Mouse (Mus musculus): ENCODE measurements around the gene Olfr1043. TPM values are rescaled to one million over a fixed set of nuclear protein-coding genes. Genes with fewer than 3 reads are reported as not detected.
"Not testable (repeated sequence)": the region's sequence is repeated elsewhere in the genome, so short reads cannot be mapped to it uniquely, and the experiment has no call there.

The Olfr1043 gene
- not detected for total RNA-seq (2021)
- long read RNA-seq, experiment 1, result 0 reads
- long read RNA-seq, experiment 2, result 0 reads

DNA sequence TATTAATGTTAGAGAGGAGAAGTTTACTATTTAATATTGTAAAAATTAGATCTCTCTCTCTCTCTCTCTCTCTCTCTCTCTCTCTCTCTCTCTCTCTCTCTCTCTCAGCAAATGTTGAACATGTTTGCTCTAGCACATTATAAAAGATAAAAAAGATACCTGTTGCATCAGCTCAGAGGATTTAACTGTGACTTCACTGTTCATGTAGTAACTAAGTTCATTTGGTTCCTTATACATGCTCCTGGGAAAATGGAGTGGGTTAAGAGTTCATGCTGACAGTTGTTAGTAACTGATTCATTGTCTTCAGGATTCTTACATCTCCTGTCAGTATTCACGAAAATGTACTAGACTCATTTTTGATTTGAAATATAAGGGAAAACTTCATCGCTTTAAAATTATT lies at the start of gene Olfr1043:
Olfr1043 (minus strand) TSS at position 101 of the 400 bp plus-strand sequence.
- DNase-seq, result no peak

DNA sequence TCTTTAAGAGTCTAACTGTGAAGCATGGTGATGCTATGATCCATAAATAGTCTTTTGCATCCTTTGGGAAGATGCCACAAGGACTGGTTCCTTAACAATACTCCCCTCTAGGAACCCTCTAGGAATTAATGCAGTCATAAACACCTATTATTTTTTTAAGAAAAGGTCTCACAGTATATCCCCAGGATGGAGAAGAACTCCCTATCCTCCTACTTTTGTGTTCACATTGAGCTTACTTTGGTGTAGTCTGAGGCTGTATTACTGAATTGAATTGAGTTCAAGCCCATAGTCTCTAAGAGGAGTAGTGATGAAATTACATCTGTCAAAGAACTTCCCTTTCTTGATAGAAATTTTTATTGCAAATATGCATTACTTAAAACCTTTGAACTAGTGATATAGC lies 35.6 kb upstream of the Olfr1043 start, which contains the start of gene Olfr1045:
Olfr1045 (minus strand) TSS at position 101 of the 400 bp plus-strand sequence.
- no peak for DNase-seq

DNA sequence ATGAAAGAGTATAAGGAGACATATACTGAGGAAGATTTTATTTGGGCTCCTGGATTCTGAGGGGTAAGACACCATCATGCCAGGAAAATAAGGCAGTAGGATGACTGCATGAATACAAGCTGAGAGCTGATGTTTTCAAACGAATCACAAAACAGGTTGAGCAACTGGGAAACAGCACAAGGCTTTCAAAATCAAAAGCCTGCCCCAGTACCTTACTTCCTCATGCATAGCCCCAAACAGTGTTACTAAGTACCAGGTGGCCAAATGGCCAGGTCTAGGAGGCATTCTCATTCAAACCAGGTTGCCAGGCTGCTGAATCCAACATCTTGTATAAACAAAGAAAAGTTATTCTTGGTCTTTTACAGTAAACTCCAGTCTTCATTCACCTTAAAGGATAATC lies 28.5 kb upstream of the Olfr1043 start:
- DNase-seq, result no peak

DNA sequence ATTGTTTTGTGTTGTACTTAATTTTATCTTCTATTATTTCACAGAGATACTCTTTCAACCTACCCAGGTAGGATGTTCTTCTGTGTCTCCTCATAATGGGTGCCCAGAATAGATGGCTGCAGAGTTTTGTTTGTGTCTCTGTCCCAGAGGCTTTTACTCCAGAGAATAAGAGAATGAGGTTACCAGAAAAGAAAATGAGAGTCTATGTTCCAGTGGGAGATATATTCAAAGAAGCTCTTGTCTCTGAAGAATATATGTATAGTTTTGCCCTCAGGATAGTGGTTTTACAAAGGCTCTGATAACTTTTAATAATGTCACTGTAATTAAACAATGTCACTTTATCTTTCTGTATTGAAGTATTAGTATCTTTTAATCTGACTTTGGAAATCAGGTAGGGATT lies 18.3 kb upstream of the Olfr1043 start, which contains the start of gene Olfr52:
Olfr52 (minus strand) TSS at position 101 of the 400 bp plus-strand sequence.
- DNase-seq, result no peak

DNA sequence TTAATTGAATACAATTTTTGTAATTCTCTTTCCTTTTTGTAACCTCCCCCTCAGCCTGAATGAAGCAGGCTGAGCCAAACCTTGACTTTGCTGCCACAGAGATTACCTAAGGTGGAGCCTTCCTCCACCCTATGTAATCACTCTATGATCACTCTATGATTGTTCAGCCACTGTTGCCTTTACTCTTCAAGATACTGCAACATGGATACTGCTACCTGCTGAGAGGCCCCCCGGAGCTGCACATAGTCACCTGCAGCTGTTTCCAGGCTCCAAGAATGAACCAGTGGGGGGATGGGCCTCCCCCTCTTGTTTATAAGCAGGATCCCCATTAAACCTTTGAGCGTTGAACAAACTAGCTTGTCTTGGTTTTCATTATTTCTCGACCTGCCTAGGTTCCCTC lies 12.6 kb upstream of the Olfr1043 start:
- no peak for DNase-seq

DNA sequence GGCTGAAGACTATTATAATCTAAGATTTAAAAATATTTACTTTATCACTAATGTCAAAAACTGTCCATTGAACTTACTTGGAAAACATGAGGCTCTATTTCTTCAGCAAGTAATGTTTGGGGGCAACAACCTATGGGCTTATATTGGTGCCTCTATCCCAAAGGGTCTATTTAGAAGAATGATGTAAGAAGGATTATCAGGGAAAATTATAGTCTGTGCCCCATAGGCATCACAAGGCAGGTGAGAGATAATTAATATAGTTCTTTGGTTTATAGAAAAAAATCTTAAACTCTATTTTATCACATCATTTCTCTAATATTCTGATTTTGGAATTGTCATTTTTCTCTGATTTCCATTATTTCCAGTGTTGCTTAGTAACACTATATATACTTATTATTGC lies 10.4 kb upstream of the Olfr1043 start, which contains the start of gene Olfr1044:
Olfr1044 (minus strand) TSS at position 101 of the 400 bp plus-strand sequence.
- no peak for DNase-seq

DNA sequence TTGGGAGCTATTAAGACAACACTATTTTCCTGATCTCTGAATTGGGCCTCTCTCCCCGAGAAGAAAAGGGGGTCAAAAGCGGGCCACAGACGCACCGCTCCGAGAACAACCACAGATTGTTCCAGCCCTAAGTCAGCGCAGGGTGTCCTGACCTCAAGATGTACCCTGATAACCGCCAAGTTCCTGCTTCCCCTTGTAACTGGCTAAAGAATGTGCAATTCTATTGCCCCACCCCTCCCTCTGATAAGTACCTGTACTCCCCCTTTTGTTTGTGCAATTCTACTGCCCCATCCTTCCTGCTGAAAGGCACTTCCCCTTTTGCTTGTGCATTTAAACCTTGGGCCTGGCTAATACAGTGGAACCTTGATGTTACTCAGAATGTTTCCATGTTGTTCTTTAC lies 8.1 kb upstream of the Olfr1043 start:
- DNase-seq, result not testable (repeated sequence)

DNA sequence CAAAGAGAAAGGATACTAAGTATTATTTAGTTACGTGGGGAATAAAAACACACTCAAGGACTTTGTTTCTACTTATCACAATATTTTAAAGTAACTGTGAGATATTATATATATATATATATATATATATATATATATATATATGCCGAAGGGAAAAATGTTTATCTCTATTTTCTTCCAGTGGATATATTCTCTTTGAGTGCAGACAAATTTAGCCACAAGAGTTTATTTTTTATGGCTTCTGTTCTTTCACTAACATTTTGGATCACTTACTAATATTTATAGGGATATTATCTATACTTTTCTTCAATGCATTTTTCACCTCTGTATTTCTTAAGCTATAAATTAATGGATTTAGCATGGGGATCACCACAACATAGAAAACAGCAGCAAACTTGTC lies 5.6 kb downstream of the Olfr1043 start, which contains the start of gene Olfr1042:
Olfr1042 (minus strand) TSS at position 101 of the 400 bp plus-strand sequence.
- no peak for DNase-seq

DNA sequence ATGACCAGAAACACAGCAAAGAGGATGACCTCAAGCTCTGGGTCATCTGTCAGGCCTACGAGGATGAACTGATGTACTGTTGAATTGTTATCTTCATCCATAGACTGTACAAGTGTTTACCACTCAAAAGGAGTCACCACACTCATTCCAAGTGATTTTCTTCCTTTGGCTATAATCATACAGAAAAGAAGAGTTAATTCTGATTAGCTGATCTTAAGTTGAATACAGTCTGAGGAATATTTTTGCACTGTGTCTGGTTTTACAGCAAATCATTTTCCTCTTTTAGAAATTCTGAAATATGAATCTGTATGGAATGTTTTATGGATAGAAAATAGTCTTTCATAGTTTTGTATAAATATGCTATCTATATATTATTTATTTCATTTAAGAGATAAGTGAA lies 20.7 kb downstream of the Olfr1043 start, which contains the start of gene Olfr1040:
Olfr1040 (minus strand) TSS at position 101 of the 400 bp plus-strand sequence.
- no peak for DNase-seq

DNA sequence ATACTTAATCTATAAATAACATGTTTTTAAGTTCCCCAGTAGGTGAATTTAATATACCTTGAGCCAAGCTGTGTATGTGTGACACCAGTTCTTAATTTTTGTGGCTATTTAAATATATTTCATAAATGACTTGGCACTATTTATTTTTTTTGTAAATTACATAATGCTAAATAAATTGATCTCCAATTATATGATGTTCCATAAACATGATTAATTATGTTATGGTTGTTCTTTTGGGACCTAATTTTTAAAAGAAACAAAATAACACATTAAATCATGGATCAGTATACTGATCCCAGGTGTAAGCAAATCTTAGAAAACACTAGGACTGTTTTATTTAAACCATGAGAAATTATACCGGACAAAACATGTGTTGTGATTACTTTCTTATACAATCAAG lies 31.5 kb downstream of the Olfr1043 start, which contains the start of gene Olfr1039:
Olfr1039 (minus strand) TSS at position 101 of the 400 bp plus-strand sequence.
- DNase-seq, result no peak

Other genes with a start within 250 kb of the Olfr1043 start
- not detected for gene Olfr1026, start 246.0 kb downstream of the Olfr1043 start, total RNA-seq (2021)
- not detected for gene Olfr1028, start 217.1 kb downstream of the Olfr1043 start, total RNA-seq (2021)
- not detected for gene Olfr1029, start 193.6 kb downstream of the Olfr1043 start, total RNA-seq (2021)
- gene Olfr1030, start 188.2 kb downstream of the Olfr1043 start, total RNA-seq (2021), result not detected
- gene Olfr1031, start 177.2 kb downstream of the Olfr1043 start, total RNA-seq (2021), result not detected
- gene Olfr1032, start 162.0 kb downstream of the Olfr1043 start, total RNA-seq (2021), result not detected
- gene Olfr1033, start 146.9 kb downstream of the Olfr1043 start, total RNA-seq (2021), result under 1 TPM in 1 of 2 experiments, not detected in 1; 0.08 TPM
- gene Olfr1034, start 121.7 kb downstream of the Olfr1043 start, total RNA-seq (2021), result not detected
- gene Olfr1036, start 93.5 kb downstream of the Olfr1043 start, total RNA-seq (2021), result not detected
- gene Olfr1037, start 80.1 kb downstream of the Olfr1043 start, total RNA-seq (2021), result not detected
- not detected for gene Olfr1039, start 31.6 kb downstream of the Olfr1043 start, total RNA-seq (2021)
- gene Olfr1040, start 20.8 kb downstream of the Olfr1043 start, total RNA-seq (2021), result not detected
- not detected for gene Olfr1042, start 5.7 kb downstream of the Olfr1043 start, total RNA-seq (2021)
- gene Olfr1044, start 10.3 kb upstream of the Olfr1043 start, total RNA-seq (2021), result not detected
- not detected for gene Olfr52, start 18.2 kb upstream of the Olfr1043 start, total RNA-seq (2021)
- not detected for gene Olfr1045, start 35.5 kb upstream of the Olfr1043 start, total RNA-seq (2021)
- gene Olfr1046, start 51.8 kb upstream of the Olfr1043 start, total RNA-seq (2021), result not detected
- not detected for gene Olfr1047, start 63.9 kb upstream of the Olfr1043 start, total RNA-seq (2021)
- not detected for gene Olfr1048, start 72.8 kb upstream of the Olfr1043 start, total RNA-seq (2021)
- not detected for gene Olfr1049, start 90.8 kb upstream of the Olfr1043 start, total RNA-seq (2021)
- gene Olfr1051, start 111.6 kb upstream of the Olfr1043 start, total RNA-seq (2021), result not detected
- not detected for gene Olfr1052, start 124.9 kb upstream of the Olfr1043 start, total RNA-seq (2021)
- gene Olfr1053, start 147.8 kb upstream of the Olfr1043 start, total RNA-seq (2021), result not detected
- gene Olfr1054, start 167.9 kb upstream of the Olfr1043 start, total RNA-seq (2021), result not detected
- not detected for gene Olfr1055, start 182.8 kb upstream of the Olfr1043 start, total RNA-seq (2021)
- not detected for gene Olfr1056, start 194.9 kb upstream of the Olfr1043 start, total RNA-seq (2021)
- gene Olfr1057, start 210.9 kb upstream of the Olfr1043 start, total RNA-seq (2021), result not detected
- gene Olfr1058, start 221.0 kb upstream of the Olfr1043 start, total RNA-seq (2021), result not detected
- gene Olfr1061, start 246.5 kb upstream of the Olfr1043 start, total RNA-seq (2021), result not detected

Measured in gastrocnemius, postnatal 25 days (tissue).